Mouse (Mus musculus) adrenal gland, adult 2 months (tissue): ENCODE measurements around the gene Gpr21. TPM values are rescaled to one million over a fixed set of nuclear protein-coding genes. Genes with fewer than 3 reads are reported as not detected.

Source experiments
- polyA plus RNA-seq: library from polyadenylated mRNA; depleted of rRNA; stranded (reverse); fragments of >200 nt; gene quantifications from 2 replicates; pipeline ENCODE4 v1.2.3, GENCODE M21; 2012; rRNA removed
- total RNA-seq, 2 experiments: library from RNA; stranded (reverse); gene quantifications; 2 replicates each; pipeline ENCODE4 v1.2.3; 2021

The Gpr21 gene
- total and polyA plus RNA-seq, 3 experiments = 0.04 to 0.98 (median 0.73) TPM

Other genes with a start within 250 kb of the Gpr21 start
- not detected for gene Olfr368, start 189.8 kb upstream of the Gpr21 start, total RNA-seq
- gene Olfr368, start 189.8 kb upstream of the Gpr21 start, polyA plus RNA-seq = not detected in 2 replicates
- gene Pdcl, start 157.0 kb upstream of the Gpr21 start, total RNA-seq = 10 to 100 TPM; 44.3 to 47.1 TPM
- 3.4 and 4.1 TPM in 2 replicates for gene Pdcl, start 157.0 kb upstream of the Gpr21 start, polyA plus RNA-seq
- gene Rc3h2, start 93.4 kb upstream of the Gpr21 start, total RNA-seq = 10 to 100 TPM; 39.2 to 40.2 TPM
- 2.0 and 3.1 TPM in 2 replicates for gene Rc3h2, start 93.4 kb upstream of the Gpr21 start, polyA plus RNA-seq
- 1 to 10 TPM; 7.3 to 9.7 TPM for gene Zbtb26, start 73.2 kb upstream of the Gpr21 start, total RNA-seq
- gene Zbtb26, start 73.2 kb upstream of the Gpr21 start, polyA plus RNA-seq = 0.63 and 0.68 TPM in 2 replicates
- 10 to 100 TPM; 14.3 to 15.3 TPM for gene Zbtb6, start 73.2 kb upstream of the Gpr21 start, total RNA-seq
- 0.64 and 1.00 TPM in 2 replicates for gene Zbtb6, start 73.2 kb upstream of the Gpr21 start, polyA plus RNA-seq
- 10 to 100 TPM; 51.9 to 56.8 TPM for gene Rabgap1, start 73.1 kb upstream of the Gpr21 start, total RNA-seq
- 4.6 and 6.4 TPM in 2 replicates for gene Rabgap1, start 73.1 kb upstream of the Gpr21 start, polyA plus RNA-seq
- gene Strbp, start 187.5 kb downstream of the Gpr21 start, total RNA-seq = 10 to 100 TPM; 57.0 to 61.7 TPM
- 1.5 TPM in 2 replicates for gene Strbp, start 187.5 kb downstream of the Gpr21 start, polyA plus RNA-seq